Mouse (Mus musculus): ENCODE measurements around the gene Tbccd1.
A peak's percentile ranks its signal among the peaks of the same experiment; 100 is the strongest.

The Tbccd1 gene

DNA sequence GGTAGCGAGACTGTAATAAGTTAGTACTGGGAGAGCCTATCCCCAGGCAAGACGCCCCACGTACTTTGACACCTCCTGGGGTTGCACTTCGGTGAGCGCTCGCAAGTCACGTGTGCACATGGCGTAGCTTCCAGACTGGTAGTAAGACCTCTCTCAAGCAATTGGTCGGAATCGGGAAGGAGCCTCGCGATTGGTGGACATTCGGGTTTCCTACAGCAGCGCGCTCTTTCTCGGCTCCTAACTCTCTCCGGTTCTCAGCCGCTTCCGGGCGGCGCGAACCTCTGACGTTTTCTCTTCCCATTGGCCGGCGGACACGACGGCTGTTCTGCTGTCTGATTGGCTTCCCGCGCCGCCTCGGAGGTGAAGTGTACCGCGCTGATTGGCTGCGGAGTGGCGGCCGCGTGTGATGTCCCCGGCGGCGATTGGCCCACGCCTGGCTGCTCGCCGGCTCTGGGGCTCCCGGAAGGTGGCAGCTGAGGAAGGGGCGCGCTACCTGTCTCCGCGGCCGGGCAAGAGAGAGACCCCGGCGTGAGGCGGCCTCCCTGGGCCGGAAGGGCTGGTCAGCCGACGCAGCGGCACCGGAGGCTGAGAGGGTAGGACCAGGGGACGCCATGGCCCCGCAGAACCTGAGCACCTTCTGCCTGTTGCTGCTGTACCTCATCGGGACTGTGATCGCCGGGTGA, at the start of gene Tbccd1, which contains the start of gene Dnajb11:
Gene Tbccd1, minus strand, starts transcription at position 239 of the 683 bp plus-strand sequence.
Gene Dnajb11, plus strand, starts transcription at position 415 of the 683 bp plus-strand sequence.
- peak; percentile 98 for DNase-seq

DNA sequence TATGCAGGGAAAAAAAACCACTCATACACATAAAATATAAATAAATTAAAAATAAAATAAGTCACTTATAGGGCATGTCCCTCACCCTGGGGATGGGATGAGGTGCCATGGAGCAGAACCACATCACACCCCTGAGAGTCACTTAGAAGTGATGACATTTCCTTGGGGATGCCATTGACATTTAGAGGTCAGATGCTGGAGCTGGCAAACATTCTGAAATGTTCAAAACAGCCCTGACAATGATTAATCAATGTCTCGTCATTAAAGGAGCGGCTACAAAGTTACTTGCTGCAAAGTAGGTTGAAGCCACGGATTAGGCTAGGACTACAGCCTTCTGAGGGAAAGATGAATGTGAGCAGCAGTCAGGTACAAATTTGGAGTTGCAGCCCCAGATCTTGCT, 43.9 kb upstream of the Tbccd1 start:
- no peak for DNase-seq

DNA sequence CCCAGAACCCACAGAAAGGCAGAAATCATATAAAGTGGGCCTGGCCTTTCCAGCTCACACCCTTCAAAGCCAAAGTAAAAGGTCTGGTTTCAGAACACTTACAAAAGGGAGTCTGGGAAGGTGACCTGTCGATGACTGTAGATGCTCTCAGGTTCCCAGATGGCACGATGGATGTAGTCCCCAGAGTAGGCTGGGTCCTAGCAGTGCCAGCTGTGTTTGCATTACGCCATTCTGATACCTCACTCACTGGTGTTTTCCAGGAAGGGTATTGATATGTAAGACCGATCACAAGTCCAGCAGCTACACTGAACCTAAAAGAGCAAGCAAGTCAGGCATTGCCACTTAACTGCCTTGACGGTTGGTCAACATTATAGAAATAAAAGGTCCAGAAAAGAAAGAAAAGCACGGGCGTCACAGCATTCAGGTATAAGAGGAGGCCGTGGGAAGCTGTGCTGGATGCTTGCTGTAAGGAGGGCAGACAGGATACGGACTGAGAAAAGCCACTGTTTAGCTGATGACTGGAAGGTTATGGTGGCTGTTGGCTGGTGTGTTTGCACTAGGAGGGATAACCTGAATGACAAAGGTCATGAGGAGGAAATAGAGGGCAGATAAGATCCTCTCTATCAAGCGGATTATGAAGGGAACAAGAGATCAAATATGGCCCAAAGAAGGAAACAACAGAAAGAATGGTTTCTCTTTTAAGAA, 42.5 kb upstream of the Tbccd1 start:
- no peak for DNase-seq

DNA sequence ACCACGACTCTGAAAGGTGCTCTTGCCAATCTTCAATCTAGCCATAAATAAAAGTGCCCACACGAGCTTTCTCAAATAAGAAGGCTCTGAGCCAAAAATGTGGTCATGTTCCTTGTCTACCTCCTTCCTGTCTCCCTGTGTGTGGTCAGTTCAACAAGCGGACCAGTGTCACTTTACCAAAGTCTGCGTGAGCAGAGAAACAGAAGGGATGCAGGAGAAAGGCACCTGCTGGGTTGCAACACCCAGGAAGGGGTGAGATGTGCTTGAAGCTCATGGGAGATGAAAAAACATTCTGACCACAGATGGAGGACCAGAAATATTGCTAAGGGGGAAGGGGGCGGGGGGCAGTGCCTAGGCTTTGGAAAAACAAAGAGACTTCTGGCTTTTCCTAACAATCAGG, 41.9 kb upstream of the Tbccd1 start:
- no peak for DNase-seq

DNA sequence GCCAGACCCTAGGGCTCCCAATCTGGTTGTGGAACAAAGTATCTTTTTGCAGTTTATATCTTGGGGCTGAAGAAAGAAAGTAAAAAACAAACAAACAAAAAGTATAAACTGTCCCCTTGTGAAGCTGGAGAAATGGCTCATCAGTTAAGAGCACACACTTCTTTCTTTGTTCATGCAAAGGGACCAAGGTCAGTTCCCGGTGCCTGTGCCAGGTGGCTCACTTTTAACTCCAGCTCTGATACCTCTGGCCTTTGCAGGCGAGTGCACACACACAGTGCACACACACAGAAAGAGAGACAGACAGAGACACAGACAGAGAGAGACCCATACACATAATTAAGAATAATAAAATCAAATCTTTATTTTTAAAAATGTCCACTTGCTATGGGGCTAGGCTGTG, 39.1 kb upstream of the Tbccd1 start:
- DNase-seq: no peak

DNA sequence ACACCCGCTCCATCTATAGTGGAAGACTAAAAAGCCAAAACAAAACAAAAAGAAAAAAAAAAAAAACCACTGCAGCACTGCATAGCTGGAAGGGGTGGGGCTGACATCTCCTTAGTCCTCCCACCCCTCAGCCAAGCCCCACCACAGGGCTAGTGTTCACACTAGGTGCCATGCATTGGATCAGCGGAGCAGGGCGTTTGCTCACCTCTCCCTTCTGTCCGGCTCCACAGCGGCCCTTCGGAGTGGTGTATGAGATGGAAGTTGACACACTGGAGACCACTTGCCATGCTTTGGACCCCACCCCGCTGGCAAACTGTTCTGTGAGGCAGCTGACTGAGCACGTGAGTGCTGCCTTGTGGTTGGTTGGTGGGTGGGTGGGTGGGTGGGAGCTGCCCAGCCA, 36.6 kb upstream of the Tbccd1 start:
- DNase-seq: no peak

DNA sequence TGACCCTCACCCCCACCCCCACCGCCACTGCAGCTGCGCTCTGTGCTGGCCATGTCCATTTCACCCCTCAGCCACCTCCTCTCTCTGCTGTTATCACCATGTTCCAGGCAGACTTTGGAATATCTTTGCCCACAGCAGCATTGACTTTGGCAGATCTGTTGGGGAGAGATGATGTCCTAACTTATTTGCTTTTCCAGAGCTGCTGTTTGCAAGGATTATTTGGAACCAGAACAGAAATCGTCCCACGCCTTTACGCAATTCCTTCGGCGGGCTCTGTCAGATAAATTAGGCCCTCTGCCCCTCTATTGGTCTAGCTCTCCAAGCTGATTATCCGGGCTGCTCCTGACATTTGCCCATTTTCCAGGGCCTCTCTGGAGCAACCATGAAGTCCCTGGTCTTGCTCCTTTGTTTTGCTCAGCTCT, 34.3 kb upstream of the Tbccd1 start:
- no peak for DNase-seq

DNA sequence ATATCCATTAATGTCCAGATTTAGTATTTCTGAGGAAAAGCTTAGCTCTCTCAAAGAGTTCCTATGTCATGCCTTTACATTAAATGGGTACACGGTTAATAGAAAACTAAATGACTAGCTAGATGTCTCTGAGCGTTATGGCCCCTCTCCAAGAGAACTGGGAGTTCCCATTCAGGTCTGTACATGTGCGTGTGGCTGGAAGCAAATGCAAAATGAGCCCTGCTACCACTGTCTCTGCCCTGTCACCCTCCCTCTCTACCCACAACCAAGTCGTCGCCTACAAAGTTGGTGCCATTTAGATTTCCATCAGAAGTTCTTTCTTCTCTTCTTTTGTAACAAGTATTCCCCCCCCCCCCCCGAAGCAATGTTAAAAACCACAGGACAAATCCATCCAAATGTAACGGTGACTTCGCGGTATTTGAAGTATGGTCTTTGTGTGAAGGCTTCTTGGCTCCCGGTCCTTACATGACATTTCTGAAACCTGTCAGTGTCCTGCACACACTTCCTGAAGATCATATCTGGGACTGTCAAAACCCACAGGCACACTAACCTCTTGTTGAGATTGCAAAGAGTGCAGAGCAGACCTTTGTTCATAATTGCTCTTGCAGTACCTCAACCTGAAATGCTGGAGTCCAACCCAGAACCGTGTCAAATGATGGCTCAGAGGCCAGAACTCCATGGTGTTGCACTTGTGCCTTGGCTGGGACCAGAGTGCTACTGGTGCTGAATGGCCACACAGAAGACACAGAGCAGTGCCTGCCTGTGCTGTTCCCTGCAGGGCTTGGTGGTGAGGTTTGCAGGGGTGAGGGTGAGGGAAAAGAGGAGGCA, 33.4 kb upstream of the Tbccd1 start, which contains the start of gene Ahsg:
Gene Ahsg, plus strand, starts transcription at position 595 of the 828 bp plus-strand sequence.
- DNase-seq: no peak

DNA sequence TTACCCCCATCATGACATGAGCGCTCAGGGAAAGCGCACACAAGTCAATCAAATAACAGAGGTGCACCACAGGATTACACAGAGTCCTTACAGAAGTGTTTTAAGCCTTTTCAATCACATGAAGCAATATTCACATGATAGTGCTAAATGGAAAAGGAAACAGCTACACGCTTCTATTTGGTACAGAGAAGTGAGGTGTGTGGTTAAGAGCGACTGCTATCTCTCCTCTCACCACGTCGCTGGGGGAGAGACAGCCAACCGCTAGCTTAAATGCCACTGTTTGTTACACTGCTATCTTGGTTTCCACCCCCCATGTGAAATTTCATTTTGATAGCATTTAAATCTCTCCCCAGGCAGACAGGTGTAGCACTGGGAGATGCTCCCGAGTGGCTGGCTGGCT, 32.2 kb upstream of the Tbccd1 start:
- no peak for DNase-seq

DNA sequence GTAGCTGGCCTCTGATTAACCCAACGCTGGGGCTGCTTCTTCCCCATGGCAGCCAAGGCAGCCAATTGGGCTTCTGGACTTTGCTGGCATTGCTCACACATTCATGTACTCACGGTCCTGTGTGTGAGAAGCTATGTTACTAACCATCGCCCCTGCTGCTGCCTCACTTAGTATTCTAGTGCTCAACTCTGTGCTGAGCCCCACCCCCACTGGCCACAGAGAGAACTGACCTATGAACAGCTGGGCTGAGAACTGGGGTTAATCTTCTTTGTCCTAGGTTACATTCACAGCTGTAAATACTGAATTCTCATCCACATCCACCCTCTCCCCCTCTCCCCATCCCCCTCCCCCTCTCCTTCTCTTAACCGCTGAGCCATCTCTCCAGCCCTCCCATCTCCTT, 31.4 kb upstream of the Tbccd1 start:
- no peak for DNase-seq

DNA sequence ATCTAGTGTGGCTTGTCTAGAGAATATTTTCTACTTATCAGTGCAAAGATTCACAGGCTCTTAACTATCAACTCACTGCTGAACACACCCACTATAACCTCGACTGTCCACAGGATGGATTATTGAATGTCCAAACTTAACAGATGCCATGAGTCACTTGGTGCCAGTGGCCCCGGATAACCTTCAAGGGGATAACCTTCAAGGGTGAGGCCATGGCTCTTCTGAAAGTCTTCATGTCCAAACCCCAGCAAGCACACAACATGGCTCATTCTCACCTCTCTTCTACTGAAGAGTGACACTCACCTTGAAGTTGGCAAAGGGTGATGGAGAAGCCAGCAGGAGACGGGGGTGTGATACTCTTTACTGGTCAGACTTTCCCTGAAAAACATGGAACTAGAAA, 29.3 kb upstream of the Tbccd1 start:
- no peak for DNase-seq

DNA sequence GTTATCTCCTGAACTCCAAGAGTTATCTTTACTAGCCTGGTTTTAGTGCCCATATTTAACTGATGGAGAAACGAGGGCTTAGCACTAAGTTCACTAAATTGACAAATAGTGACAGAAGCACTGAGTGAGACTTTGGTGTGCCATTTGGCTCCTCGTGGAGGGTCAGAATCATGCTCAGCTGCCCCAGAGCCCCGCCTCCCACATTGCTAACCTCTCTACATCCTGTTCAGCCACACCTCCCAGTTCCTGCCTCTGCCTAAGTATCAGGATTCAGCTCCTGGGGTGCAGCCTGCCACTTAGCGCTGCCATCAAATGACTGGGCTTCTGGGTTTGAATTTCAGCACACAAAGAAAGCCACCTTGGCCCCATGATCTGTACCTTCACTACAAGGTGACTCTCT, 27.9 kb upstream of the Tbccd1 start:
- no peak for DNase-seq

DNA sequence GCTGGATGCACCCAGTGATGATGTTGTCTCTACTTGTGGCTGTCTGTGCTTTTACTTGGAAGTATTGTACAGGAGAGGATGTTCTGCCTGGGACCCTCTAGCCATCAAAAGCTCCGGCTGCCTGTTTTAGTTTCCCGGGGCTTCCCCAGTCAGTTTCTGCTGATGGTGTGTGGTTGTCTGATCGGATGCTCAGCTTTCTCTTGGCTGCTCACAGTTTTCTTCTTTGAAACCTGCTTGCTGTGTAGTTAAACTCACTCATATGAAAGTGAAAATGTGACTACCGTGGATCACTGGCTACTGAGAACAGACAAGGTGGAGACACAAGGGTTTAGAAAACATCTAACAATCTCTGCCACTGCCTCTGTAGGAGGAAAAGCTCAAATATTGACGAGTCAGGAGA, 26.0 kb upstream of the Tbccd1 start:
- no peak for DNase-seq

DNA sequence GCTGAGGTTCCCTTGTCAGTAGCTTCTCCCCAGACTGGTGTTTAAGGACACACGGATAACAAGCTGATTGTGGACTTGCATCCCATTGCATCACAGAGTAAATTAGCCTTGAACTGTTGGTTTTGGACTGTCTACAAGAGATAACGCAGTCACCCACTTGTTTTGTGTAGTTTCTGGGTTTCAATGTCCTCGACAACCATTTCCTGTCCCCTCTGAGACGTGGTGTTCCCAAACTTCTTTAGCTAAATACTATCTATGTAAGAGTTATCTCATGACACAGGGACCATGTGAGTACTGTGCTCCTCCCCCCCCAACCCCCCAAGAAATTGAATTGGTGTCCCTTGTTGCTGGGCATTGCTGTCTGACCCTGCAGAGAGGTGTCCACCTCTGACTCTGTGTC, 24.0 kb upstream of the Tbccd1 start:
- DNase-seq: no peak

DNA sequence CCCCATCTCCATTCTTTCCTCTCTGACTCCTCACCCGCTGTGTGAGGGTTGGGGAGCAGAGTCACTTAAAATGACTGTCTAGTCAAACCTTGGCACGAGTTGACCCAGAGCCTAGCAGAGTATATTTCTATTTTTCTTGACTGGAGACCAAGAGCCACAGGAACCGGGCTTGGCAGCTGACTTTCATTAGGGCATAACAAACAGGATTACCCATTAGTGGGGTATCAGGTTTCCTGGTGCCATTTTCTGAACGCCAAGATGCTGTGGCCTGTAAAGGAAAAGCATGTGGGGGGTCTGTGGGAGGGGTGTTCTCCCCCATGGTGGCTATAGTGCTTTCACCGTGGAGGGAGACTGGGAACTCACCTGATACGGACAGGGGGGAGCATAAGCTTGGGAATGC, 23.4 kb upstream of the Tbccd1 start:
- no peak for DNase-seq

DNA sequence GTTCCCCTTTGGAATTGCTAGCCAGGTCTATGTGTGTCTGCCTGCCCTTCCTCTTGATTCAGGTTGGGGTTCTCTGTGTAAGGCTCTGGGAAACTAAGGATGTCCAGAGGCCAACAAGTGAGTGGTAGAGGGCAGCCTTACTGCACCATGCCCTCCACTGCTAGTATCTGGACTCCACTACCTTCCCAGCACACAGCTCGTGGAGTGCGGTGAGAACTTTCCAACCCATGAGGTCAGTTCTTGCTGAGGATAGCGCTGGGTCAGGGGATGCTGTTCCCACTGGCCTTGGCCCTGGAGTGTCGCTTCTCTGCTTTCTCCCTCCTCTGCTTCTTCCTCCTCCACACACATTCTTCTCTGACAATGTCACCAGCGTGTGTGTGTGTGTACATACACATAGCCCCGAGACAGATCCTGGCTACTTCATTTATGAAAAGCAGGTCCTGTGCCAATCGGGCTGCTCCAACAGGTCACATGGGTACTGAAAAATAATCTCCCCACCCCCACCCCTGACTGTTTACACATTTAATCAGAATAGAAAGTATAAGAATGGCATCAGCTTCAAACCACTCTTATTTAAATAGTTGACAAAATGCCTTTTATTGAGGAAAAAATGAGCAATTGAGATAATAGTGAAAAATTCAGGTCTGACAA, 22.6 kb upstream of the Tbccd1 start:
- DNase-seq: no peak

DNA sequence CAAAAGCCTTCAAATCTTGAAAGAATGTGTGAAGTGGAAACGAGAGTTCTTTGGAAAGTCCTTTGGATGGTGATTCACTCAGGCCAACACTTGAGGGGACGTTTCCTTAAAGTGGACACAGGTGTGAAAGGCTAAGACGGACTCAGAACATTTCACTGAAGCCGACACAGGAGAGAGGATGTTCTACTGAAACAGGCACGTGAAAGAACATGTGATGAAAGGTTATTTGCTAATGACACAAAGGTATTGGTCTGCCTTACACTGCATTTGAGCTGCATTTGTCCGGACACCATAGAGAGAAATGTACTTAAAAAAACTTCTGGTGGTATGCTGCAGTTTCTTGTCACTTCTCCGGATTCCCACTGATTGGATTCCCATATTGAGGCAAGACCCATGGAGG, 21.2 kb upstream of the Tbccd1 start:
- no peak for DNase-seq

DNA sequence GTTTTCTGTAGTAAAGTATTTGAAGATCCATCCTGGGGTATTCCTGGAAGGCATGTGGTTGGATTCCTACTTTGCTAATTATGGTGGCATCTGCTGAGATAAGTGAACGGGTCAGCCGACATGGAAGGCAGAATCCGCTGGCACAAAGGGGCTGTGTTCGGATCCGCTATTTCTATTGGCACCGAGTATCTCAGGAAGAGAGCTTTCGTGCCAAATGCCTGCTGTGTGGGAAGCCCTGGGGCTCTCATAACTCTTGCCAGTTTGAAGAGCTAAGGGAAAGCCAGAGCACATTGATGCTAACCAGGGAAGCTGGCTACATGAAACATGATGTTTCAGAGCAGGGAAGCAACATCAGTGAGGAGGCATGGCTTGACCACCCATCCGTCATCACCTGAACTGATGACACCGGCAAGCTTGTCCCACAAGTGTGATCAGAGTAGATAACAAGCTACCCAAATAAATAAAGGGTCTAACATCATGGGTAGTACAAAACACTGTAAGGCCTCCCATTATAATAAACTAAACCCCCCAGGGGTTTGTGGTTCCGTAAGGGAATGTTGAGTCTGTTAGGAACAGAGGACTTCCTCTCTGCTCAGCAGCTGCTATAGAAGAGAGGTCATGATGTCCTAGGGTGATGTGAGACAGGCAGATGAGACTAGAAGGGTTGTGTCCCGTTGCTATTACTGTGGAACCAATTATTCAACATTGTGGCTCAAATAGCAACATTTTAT, 20.4 kb upstream of the Tbccd1 start:
- DNase-seq: peak; percentile 17

DNA sequence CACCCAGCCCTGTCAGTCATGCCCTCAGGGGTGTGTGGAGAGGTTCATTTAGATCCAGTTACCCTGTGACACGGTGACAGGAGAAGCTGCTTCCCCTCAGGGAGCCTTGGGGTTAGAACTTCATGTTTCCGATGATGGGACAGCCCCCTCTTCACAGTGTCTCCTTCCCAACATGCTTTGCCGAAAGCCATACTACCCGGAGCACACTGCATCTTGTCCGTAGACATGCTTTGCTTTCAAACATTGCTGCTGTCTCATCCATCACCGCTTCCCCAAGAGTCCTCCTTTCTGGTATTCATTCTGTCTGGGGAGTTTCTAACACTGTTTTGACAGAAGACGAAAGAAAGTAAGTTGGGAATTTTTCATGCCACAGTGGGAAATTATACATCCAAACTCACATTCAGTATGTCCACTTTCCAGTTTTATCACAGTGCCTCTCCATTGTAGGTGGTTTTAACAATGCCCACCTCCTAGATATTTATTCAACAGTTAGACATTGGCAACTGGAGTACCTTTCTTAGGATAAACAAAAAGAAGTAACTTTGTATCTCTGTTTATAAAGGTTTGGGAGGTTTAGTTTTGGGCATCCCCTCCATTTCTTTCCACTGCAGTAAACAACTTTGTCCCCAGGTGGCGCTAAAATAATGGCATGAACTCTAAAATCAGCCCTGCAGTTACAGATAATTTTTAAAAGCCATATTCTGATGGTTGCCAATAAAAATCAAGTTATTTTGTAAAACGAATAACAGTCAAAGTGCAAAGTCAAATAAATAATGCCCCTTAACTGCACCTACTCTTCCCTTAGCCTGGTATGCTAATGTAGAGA, 19.0 kb upstream of the Tbccd1 start:
- no peak for DNase-seq

DNA sequence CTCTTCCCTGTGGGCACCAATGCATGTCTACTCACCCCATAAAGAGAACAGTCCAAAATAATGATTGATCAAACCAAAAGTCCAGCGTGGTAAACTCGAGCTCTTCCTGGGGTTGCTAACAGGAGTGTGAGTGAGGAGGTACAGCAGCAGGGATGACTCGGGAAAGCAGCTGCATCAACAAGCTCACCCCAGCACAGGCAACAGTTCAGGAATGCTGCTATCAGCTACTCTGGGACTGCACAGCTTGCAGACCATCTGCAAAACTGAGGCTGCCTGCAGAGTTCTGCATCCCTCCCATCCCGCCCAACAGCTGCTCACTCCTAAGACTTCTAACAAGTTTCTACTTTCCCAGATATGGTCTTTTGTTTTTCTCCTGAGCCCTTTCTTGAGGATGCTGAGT, 15.9 kb upstream of the Tbccd1 start:
- DNase-seq: no peak

DNA sequence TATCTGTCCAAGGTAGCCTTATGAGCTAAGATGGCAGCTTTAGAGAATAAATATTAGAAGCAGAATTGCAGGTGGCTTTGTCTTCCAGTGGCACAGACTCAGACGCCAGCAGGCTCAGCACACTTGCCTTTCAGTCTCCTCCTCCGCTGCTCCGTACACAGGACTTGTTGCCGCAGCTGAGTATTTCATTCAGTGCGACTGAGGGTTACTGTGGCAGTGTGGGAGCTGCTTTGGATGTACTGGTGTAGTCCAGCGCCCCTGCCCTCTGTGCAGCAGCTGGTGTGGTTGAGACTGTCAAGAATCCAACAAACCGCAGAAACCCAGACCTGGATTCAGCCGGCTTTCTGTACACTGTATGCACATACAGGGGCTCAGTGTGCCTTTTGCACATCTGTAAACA, 14.9 kb upstream of the Tbccd1 start:
- DNase-seq: no peak

DNA sequence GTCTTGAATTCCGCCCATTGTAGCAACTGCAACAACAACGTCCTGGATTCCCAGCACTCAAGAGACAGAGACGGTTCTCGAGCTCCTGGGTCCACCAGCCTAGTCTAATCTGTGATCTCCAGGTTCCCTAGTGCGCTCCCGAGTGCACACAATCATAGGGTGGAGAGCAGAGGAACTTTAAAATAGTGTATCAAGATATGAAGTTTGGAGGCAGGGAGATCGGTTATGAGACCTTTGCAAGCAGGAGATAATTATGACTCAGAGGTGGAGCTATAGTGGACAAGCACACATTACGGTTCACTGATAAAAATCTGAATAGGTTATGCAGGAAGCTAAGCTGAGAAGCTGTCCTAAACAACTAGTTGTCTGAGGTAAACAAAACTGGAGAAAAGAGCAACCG, 696 bp downstream of the Tbccd1 start:
- peak; percentile 24 for DNase-seq
